Mouse (Mus musculus) hindbrain, postnatal 0 days (tissue): ENCODE results near the gene Abcb9. TPM values are rescaled to one million over a fixed set of nuclear protein-coding genes. Genes with fewer than 3 reads are reported as not detected.
A peak's percentile ranks its signal among the peaks of the same experiment; 100 is the strongest.

Experiments used
- ATAC-seq: fragments of 200-750 bp; cut with Nextera tagmentation; 2 replicates; pipeline ENCODE4 v1.8.0; 2017; ENCODE audit warnings: mild to moderate bottlenecking, moderate TSS enrichment, moderate library complexity
- DNase-seq: peaks from one replicate; pipeline ENCODE4 v3.0.0-alpha.2; 2015; ENCODE audit warnings: low spot score
- H3K27ac ChIP-seq: fragments of 300-500 bp; sonication (generic); 2 replicates; pipeline ENCODE4 v1.5.1; 2014; ENCODE audit warnings: mild to moderate bottlenecking
- H3K27me3 ChIP-seq: fragments of 300-500 bp; sonication (generic); 2 replicates; pipeline ENCODE4 v1.6.1; 2014; ENCODE audit warnings: low read length, mixed read lengths; ENCODE audit not compliant: insufficient read depth
- H3K36me3 ChIP-seq: fragments of 300-500 bp; sonication (generic); 2 replicates; pipeline ENCODE4 v1.6.1; 2014; ENCODE audit warnings: low read length, mixed read lengths; ENCODE audit not compliant: insufficient read depth
- H3K4me1 ChIP-seq: fragments of 300-500 bp; sonication (generic); 2 replicates; pipeline ENCODE4 v1.6.1; 2014; ENCODE audit warnings: antibody characterized with exemption, low read length, mixed read lengths; ENCODE audit not compliant: insufficient read depth
- H3K4me2 ChIP-seq: fragments of 300-500 bp; sonication (generic); 2 replicates; pipeline ENCODE4 v1.6.1; 2014; ENCODE audit warnings: low read depth, mild to moderate bottlenecking, low read length, moderate library complexity, mixed read lengths
- H3K4me3 ChIP-seq: fragments of 300-500 bp; sonication (generic); 2 replicates; pipeline ENCODE4 v1.5.1; 2014; ENCODE audit warnings: low read length
- H3K9ac ChIP-seq: fragments of 300-500 bp; sonication (generic); replicated peaks from 2 replicates; pipeline ENCODE4 v1.6.1; 2014; ENCODE audit warnings: mild to moderate bottlenecking, low read length, moderate library complexity, mixed read lengths
- H3K9me3 ChIP-seq: fragments of 300-500 bp; sonication (generic); 2 replicates; pipeline ENCODE4 v1.6.1; 2016; ENCODE audit warnings: low read length, mixed read lengths
- CTCF ChIP-seq: IDR thresholded peaks from 2 replicates; pipeline ENCODE4 v1.5.1; 2016; ENCODE audit warnings: antibody characterized with exemption, control low read depth, low read depth
- WGBS: fragments of 180-500 bp; shearing (Covaris S2); extraction: QIAGEN DNeasy Blood & Tissue Kit; methylation state at CpG from one replicate; pipeline ENCODE4 v1.1.7; 2014; 5-methylcytosine and 5-hydroxymethylcytosine counted together
- polyA plus RNA-seq: library from polyadenylated mRNA; unstranded; fragments of >200 nt; fragmentation: Nextera tagmentation; extraction: Ambion mirVana; gene quantifications from 2 replicates; pipeline ENCODE4 v1.2.1, GENCODE M21; 2015
- total RNA-seq: library from RNA; depleted of rRNA; stranded (reverse); fragments of >200 nt; gene quantifications from 2 replicates; pipeline ENCODE4 v1.2.3, GENCODE M21; 2014; rRNA removed

The Abcb9 gene
- 69.3 and 71.2 TPM in 2 replicates for total RNA-seq
- polyA plus RNA-seq: 30.8 and 34.5 TPM in 2 replicates

DNA sequence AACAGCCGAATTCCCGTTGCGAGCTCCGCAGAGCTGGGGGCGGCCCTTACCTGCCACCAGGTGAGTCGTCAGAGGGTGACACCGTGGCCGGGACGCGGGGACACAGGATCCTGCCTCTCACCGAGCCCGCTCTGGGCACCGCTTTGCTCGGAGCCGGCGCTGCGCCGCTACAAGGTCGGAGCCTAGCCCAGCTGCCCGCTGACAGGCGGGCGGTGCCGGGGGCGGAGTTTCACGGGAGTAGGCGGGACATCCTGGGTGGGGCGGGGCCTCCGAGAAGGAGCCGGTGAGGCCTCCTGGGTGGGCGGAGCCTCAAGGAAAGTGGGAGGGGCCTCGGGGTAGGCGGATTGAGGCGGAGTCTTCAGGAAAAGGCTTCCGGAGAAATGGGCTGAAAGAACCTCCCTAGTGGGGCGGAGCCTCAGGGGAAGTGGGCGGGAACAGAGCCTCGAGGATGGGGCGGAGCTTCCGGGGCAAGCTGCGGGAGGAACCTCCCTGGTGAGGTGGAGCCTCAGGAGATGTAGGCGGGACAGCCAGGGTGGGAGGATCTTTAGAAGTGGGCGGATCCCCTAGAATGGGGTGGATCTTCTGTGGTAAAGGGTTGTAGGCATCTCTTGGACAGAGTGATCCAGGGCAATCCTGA, at the start of gene Abcb9:
TSS of gene Abcb9 (minus strand) at position 203 of the 637 bp plus-strand sequence.
- peak; percentile 93 for DNase-seq

DNA sequence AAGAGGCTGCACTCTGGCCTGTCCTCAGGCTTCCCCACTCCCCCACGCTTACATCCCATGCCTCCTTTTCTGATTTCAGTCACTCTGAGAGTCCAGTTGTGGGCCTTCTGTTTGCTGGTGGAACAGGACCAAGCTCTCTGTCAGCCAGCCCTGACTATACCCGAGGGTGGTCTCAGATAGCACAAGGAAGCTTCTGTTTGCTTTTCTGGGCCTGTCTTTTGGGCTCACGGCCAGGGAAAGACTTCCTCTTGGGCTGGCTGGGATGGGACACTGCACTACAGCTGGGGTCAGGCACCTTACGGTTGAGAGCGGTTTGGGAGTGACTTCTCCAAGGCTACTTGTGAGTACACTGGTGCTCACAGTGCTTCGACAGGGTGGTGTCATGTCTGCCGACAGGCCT, 42.5 kb upstream of the Abcb9 start:
- no peak for TF ChIP-seq CTCF
- Histone ChIP-seq H3K4me2 (no peak overlapping the region), H3K27ac (no peak overlapping the region), H3K9me3 (no peaks in the 10 kb centered on the region), H3K27me3 (no peaks in the 10 kb centered on the region), H3K4me1 (no peaks in the 10 kb centered on the region), H3K36me3 (peaks cover 53% of the 10 kb centered on the region), H3K9ac (no peak overlapping the region), H3K4me3 (no peak overlapping the region)
- DNase-seq (peak; percentile 65), ATAC-seq (peak; percentile 84)
- 54% methylated on average over 7 of the region's 7 CpGs for WGBS

More for the DNA sequence above, at the start of gene Abcb9:
- WGBS: 3% methylated on average over 40 of the region's 42 CpGs
- Histone ChIP-seq H3K27ac (peak within 1 kb of the TSS; percentile 63), H3K4me2 (peak within 1 kb of the TSS; percentile 61), H3K4me3 (peak within 1 kb of the TSS; percentile 44), H3K4me1 (no peaks in the 10 kb centered on the region), H3K36me3 (no peaks in the 10 kb centered on the region), H3K9ac (peak within 1 kb of the TSS; percentile 61), H3K9me3 (no peaks in the 10 kb centered on the region), H3K27me3 (no peaks in the 10 kb centered on the region)
- no peak for TF ChIP-seq CTCF
- ATAC-seq: peak; percentile 85

DNA sequence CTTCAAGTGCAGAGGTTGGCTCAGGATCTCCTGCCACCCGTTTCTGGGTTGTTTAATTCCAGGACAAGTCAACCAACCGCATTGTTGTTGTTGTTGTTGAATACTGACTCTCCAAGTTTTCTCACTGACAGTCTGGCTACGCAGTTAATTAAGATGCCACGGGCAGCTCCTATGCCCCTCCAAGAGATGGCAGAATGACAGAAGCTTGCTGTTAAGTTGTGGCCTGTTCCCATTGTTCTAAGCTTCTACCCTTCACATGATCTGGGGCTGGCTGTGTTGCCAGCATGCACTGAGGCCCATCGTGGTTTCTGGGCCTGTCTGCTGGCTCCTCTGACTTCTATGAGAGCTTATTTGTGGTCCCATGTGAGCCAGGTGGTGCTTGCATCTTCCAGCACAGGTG, 38.7 kb upstream of the Abcb9 start:
- H3K9me3 ChIP-seq: no peaks in the 10 kb centered on the region
- H3K4me2 ChIP-seq: no peak overlapping the region
- peaks cover 38% of the 10 kb centered on the region; the same call in 1 of the 2 replicates for H3K36me3 ChIP-seq
- H3K4me3 ChIP-seq: no peak overlapping the region
- ATAC-seq (no peak), DNase-seq (peak; percentile 56)
- H3K27me3 ChIP-seq: no peaks in the 10 kb centered on the region
- H3K9ac ChIP-seq: no peak overlapping the region
- H3K27ac ChIP-seq: no peak overlapping the region
- no peaks in the 10 kb centered on the region for H3K4me1 ChIP-seq
- WGBS: 57% methylated on average over 5 of the region's 5 CpGs
- TF ChIP-seq CTCF: 0 out of 2 replicates have a peak, but pooled peaks have one; percentile 1

DNA sequence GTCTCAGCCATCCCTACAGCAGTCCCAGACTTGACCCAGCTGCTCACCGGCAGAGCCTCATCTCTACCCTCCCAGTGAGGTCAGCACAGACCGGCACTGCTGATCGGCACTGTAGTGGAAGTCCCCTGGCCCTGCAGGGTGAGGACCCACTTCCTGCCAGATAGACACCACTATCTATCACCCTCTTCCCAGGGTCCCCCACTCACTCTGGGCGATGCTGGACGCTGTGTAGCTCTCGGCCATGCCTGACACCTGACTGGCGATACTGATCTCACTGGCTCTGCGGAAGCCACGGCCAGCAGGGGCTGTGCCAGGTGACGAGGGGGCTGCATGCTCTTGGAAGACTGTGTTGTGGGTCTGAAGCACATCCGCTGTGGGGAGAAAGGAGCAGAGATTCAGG, 29.5 kb upstream of the Abcb9 start:
- H3K36me3 ChIP-seq: peaks cover 51% of the 10 kb centered on the region
- H3K9me3 ChIP-seq: no peaks in the 10 kb centered on the region
- ATAC-seq: no peak
- no peak overlapping the region for H3K27ac ChIP-seq
- no peak overlapping the region for H3K4me2 ChIP-seq
- no peak overlapping the region for H3K4me3 ChIP-seq
- H3K27me3 ChIP-seq: no peaks in the 10 kb centered on the region
- no peaks in the 10 kb centered on the region for H3K4me1 ChIP-seq
- DNase-seq: no peak
- H3K9ac ChIP-seq: no peak overlapping the region
- WGBS: 90% methylated on average over 11 of the region's 11 CpGs
- no peak for TF ChIP-seq CTCF

DNA sequence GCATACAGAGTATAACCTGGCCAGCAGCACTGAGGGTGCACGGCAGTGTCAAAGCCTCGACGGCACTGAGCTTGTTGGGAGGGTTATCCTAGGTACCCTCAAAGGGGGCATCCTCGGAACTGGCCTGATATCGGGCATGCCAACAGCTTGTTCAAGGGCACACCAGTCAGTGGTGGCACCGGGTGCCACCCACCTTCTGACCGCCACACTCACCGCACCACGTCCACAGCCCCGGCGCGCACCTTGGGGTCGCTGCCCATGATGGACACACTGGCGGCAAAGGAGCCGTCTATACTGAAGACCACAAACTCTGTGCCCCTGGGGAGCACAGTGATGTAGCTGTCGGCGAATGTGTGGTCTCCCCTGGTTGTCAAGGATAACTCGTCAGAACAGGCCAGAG, 26.8 kb upstream of the Abcb9 start:
- DNase-seq (no peak), ATAC-seq (no peak)
- 84% methylated on average over 18 of the region's 18 CpGs for WGBS
- Histone ChIP-seq H3K27ac (no peak overlapping the region), H3K9me3 (no peaks in the 10 kb centered on the region), H3K4me2 (no peak overlapping the region), H3K4me3 (no peak overlapping the region), H3K9ac (no peak overlapping the region), H3K27me3 (no peaks in the 10 kb centered on the region), H3K36me3 (peaks cover 37% of the 10 kb centered on the region), H3K4me1 (no peaks in the 10 kb centered on the region)
- no peak for TF ChIP-seq CTCF

DNA sequence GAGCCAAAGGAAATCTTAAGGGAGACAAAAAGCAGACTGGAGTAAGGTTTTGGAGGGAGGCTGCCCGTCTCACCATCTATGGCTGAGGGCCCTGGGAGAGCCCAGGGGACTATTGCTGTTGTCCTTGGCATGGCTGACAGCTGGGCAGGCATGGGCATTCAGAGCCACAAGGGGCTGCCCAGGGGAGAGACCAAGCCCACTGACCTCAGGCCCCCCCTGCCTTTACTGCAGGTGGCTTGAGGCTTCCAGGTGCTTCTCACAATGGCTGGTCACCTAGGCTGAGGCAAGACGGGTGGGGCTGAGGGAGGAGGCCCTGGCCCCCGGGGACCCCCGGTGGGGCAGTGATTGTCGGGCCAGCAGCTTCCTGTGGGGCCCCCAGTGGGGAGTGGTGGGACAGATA, 23.6 kb upstream of the Abcb9 start:
- Histone ChIP-seq H3K9ac (no peak overlapping the region), H3K4me2 (no peak overlapping the region), H3K36me3 (peaks cover 26% of the 10 kb centered on the region), H3K27ac (no peak overlapping the region), H3K4me3 (no peak overlapping the region), H3K4me1 (peaks cover 10% of the 10 kb centered on the region), H3K27me3 (no peaks in the 10 kb centered on the region), H3K9me3 (no peaks in the 10 kb centered on the region)
- TF ChIP-seq CTCF: no peak
- no peak for ATAC-seq
- no peak for DNase-seq
- whole genome bisulfite sequencing: 70% methylated on average over 5 of the region's 5 CpGs
